Mouse (Mus musculus) gastrocnemius, postnatal 4 days (tissue): ENCODE results near the gene H2al1m. TPM values are rescaled to one million over a fixed set of nuclear protein-coding genes. Genes with fewer than 3 reads are reported as not detected.
"Not testable (repeated sequence)": the region's sequence is repeated elsewhere in the genome, so short reads cannot be mapped to it uniquely, and the experiment has no call there.

Experiments
- DNase-seq, 2 experiments: peaks; one replicate each; pipeline ENCODE4 v3.0.0; 2021 to 2022; ENCODE audit warnings: low spot score in 2 of 2, mixed read lengths in 2 of 2
- total RNA-seq, 2 experiments: library from RNA; stranded (reverse); gene quantifications; 2 replicates each; pipeline ENCODE4 v1.2.3; 2021

The H2al1m gene
- total RNA-seq, 2 experiments from 2014 or later = not detected

GRCm38 (mm10) chrX:9327954-9328353, 44.4 kb downstream of the H2al1m start:
- DNase-seq = not testable (repeated sequence)

GRCm38 (mm10) chrX:9332366-9332962, 48.9 kb downstream of the H2al1m start:
- not testable (repeated sequence) for DNase-seq

GRCm38 (mm10) chrX:9333035-9333434, 49.5 kb downstream of the H2al1m start:
- peak in 1 of 2 experiments; percentile 29 for DNase-seq

Other genes with a start within 250 kb of the H2al1m start
- not detected for gene Fthl17f, start 220.7 kb upstream of the H2al1m start, total RNA-seq
- gene 4930402K13Rik, start 179.2 kb upstream of the H2al1m start, total RNA-seq = not detected
- under 1 TPM; 0.34 to 0.60 TPM for gene Lancl3, start 83.9 kb upstream of the H2al1m start, total RNA-seq
- not detected for gene Gm14862, start 26.9 kb upstream of the H2al1m start, total RNA-seq
- 1 to 10 TPM; 4.5 TPM for gene Xk, start 11.0 kb upstream of the H2al1m start, total RNA-seq
- gene H2al1k, start 66.9 kb downstream of the H2al1m start, total RNA-seq = not detected
- 1 to 10 TPM; 5.3 to 7.9 TPM for gene Cybb, start 204.0 kb downstream of the H2al1m start, total RNA-seq